Comparison of ENCODE assay signal across 12 mouse cellular contexts in genomic region chr1:153095826-153096727, GRCm38 (mm10).
A peak's percentile ranks its signal among the peaks of the same experiment; 100 is the strongest.
DNase-seq lines count a peak whose midpoint lies in the region; ATAC-seq and TF ChIP-seq lines count a peak whose summit lies in the region.
"Had no signal": no experiment of that assay in that cellular context is flagged by ENCODE, and none has a peak within 500 bp of the region (broad histone marks: within the 10 kb centered on the region; RNA-seq: fewer than 3 reads in every experiment).

No protein-coding gene starts in this region.

- no peak overlapping the region for H3K4me3 ChIP-seq in heart, adult 2 months
- H3K4me3 ChIP-seq in limb, embryonic 10.5 days = no peak overlapping the region
- H3K4me3 ChIP-seq in midbrain, postnatal 0 days (ENCODE audit: low read depth, low read length) = no peak overlapping the region
- H3K4me3 ChIP-seq: neural tube, embryonic 12.5 days had no signal

- no peak for TF ChIP-seq POLR2A in heart, adult 2 months (IDR thresholded peaks at IDR 0.05; ENCODE audit: insufficient read depth, low read depth, low read length)

- no peaks in the 10 kb centered on the region for H3K36me3 ChIP-seq in heart, adult 2 months (ENCODE audit: control insufficient read depth, insufficient read depth, low read length)
- no peaks in the 10 kb centered on the region for H3K36me3 ChIP-seq in limb, embryonic 10.5 days
- H3K36me3 ChIP-seq in midbrain, postnatal 0 days (ENCODE audit: insufficient read depth, low read length) = no peaks in the 10 kb centered on the region

- no peak for TF ChIP-seq CTCF in heart, adult 2 months (IDR thresholded peaks at IDR 0.05)
- 0 out of 2 replicates have a peak, but pooled peaks have one; percentile 15 for TF ChIP-seq CTCF in midbrain, postnatal 0 days (IDR thresholded peaks at IDR 0.05)

- no peak overlapping the region for H3K9ac ChIP-seq in heart, adult 2 months (ENCODE audit: low read depth, low read length)
- H3K9ac ChIP-seq in midbrain, postnatal 0 days (replicated peaks; ENCODE audit: low read length, poor library complexity, severe bottlenecking) = no peak overlapping the region
- H3K9ac ChIP-seq: neural tube, embryonic 12.5 days had no signal

- 35% methylated on average over 16 of the region's 16 CpGs for WGBS in heart, adult 2 months
- 14% methylated on average over 16 of the region's 16 CpGs for WGBS in limb, embryonic 10.5 days
- 22% methylated on average over 16 of the region's 16 CpGs for WGBS in midbrain, postnatal 0 days

- H3K4me2 ChIP-seq in midbrain, postnatal 0 days (ENCODE audit: low read depth, low read length, poor library complexity, severe bottlenecking) = no peak overlapping the region
- H3K4me2 ChIP-seq: neural tube, embryonic 12.5 days had no signal

- H3K79me2 ChIP-seq in heart, adult 2 months (replicated peaks; ENCODE audit: control insufficient read depth, insufficient read depth, low read length) = no peaks in the 10 kb centered on the region

- TF ChIP-seq EP300 in heart, adult 2 months (IDR thresholded peaks at IDR 0.05; ENCODE audit: insufficient read depth, low read depth, low read length) = no peak

- ATAC-seq in midbrain, postnatal 0 days (ENCODE audit: low FRiP score) = no peak

- no peaks in the 10 kb centered on the region for H3K9me3 ChIP-seq in limb, embryonic 10.5 days (replicated peaks)
- H3K9me3 ChIP-seq in midbrain, postnatal 0 days (ENCODE audit: low read length) = no peaks in the 10 kb centered on the region
- H3K9me3 ChIP-seq: neural tube, embryonic 12.5 days had no signal

- peaks cover 4% of the 10 kb centered on the region for H3K4me1 ChIP-seq in heart, adult 2 months (ENCODE audit: control insufficient read depth, insufficient read depth, low read length)
- H3K4me1 ChIP-seq in limb, embryonic 10.5 days = peaks cover 62% of the 10 kb centered on the region
- H3K4me1 ChIP-seq in midbrain, postnatal 0 days (ENCODE audit: insufficient read depth, low read length) = no peaks in the 10 kb centered on the region

- peak; percentile 89 for DNase-seq in heart, adult 11 months
- no peak for DNase-seq in heart, adult 2 months
- DNase-seq in retina, postnatal 1 day = peak; percentile 43
- DNase-seq in retina, embryonic 14.5 days (ENCODE audit: low spot score) = no peak
- peak; percentile 61 for DNase-seq in limb, embryonic 10.5 days (ENCODE audit: low spot score)
- no peak for DNase-seq in midbrain, postnatal 0 days (ENCODE audit: low spot score)
- no peak for DNase-seq in left cerebral cortex, adult 18-20 months (ENCODE audit: low spot score in 2 of 2)
- DNase-seq in spleen, adult 18-20 months = no peak
- DNase-seq: gastrocnemius, postnatal 10 days; heart, postnatal 14 days had no signal

- H3K27ac ChIP-seq in heart, adult 2 months = no peak overlapping the region
- peak overlapping the region; percentile 75 for H3K27ac ChIP-seq in limb, embryonic 10.5 days
- H3K27ac ChIP-seq in midbrain, postnatal 0 days (ENCODE audit: low read depth, low read length) = no peak overlapping the region
- H3K27ac ChIP-seq: neural tube, embryonic 12.5 days; stomach, postnatal 0 days had no signal

- no peaks in the 10 kb centered on the region for H3K27me3 ChIP-seq in heart, adult 2 months (ENCODE audit: control insufficient read depth, insufficient read depth, low read length)
- peaks cover 15% of the 10 kb centered on the region for H3K27me3 ChIP-seq in limb, embryonic 10.5 days (ENCODE audit: low read depth, poor library complexity, severe bottlenecking)
- no peaks in the 10 kb centered on the region for H3K27me3 ChIP-seq in midbrain, postnatal 0 days (ENCODE audit: insufficient read depth, low read length)
- H3K27me3 ChIP-seq: neural tube, embryonic 12.5 days had no signal

- intact Hi-C loops in heart, adult 2 months (cut with DNase I) = no loop called here

Comparison
In these comparisons a context has a peak if more than half of its experiments do, and no peak if none do; other contexts are left out.
1. DNase-seq: peak in heart, adult 11 months (single experiment), retina, postnatal 1 day (single experiment) and limb, embryonic 10.5 days (single experiment); none in heart, adult 2 months (0 of 2), retina, embryonic 14.5 days (single experiment), midbrain, postnatal 0 days (single experiment), left cerebral cortex, adult 18-20 months (0 of 2) and spleen, adult 18-20 months (0 of 2).